Mouse (Mus musculus) lung, postnatal 36 days (tissue): ENCODE data around the gene Pacrg.

Experiments
- DNase-seq: peaks from one replicate; pipeline ENCODE4 v3.0.0; 2022; ENCODE audit warnings: mixed read lengths

Gene Pacrg

GRCm38 (mm10) chr17:10483945-10484546 is 356.1 kb downstream of the Pacrg start:
- no peak for DNase-seq

DNA sequence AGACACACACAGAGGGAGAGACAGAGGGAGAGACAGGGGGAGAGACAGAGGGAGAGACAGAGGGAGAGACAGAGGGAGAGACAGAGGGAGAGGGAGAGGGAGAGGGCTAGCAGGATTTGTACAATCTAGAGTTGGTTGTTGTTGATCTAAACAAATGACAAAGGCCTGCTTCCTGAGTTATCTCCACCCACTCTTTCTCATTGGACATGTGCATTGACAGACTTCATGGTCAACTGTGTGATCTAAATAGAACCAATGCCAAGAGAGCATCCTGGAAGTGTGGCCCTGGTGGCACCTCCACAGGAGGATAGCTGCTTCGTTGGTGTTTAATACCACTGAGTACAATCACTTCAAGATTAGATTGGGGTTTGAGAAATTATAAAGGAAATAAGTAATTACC is 359.0 kb downstream of the Pacrg start:
- DNase-seq = no peak

- peak; percentile 40 for DNase-seq
Measured at GRCm38 (mm10) chr17:10479020-10479707, 360.9 kb downstream of the Pacrg start.

DNA sequence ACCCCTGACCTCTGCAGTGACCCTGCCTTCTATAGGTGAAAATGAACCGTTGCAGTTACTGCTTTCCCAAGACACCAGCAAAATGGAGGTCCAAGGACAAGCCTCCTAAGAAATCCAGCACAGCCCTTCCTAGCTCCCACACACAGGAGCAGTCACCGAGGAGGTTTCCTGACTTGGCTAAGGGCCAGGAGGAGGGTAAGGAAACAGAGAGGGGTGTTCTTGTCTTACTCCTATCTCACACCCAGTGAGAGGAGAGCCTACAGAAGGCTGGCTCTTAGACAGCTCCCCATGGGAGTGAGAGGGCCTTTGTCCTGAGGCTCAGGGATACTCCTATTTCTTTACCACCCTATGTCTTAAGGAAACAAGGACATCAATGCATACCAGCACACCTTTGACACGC is 361.7 kb downstream of the Pacrg start:
- no peak for DNase-seq

GRCm38 (mm10) chr17:10476807-10477206 is 363.3 kb downstream of the Pacrg start:
- DNase-seq = no peak

- DNase-seq = no peak
Measured at GRCm38 (mm10) chr17:10474972-10475371, 365.1 kb downstream of the Pacrg start.

- no peak for DNase-seq
Measured at GRCm38 (mm10) chr17:10473826-10474384, 366.2 kb downstream of the Pacrg start.

- DNase-seq = no peak
Measured at GRCm38 (mm10) chr17:10473175-10473574, 366.9 kb downstream of the Pacrg start.

- DNase-seq = peak; percentile 43
Measured at GRCm38 (mm10) chr17:10469874-10470568, 370.1 kb downstream of the Pacrg start.

DNA sequence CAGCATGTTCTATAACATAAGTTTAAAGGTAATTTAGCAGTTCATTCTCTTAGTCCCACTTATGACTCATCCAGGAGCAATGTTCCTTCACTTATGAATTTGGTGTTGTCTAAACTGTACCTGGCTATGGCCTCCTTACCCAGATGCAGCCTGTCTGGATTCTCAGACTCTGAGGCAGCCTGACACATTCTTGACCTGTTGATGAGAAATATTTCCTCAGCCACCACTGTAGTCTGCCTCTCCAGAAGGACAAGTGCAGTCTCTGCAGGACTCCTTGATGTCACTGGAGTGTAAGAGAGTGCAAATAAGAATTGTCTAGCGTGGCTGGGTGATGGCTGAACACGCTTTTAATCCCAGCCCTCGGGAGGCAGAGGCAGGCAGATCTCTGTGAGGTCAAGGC is 373.0 kb downstream of the Pacrg start:
- no peak for DNase-seq

DNA sequence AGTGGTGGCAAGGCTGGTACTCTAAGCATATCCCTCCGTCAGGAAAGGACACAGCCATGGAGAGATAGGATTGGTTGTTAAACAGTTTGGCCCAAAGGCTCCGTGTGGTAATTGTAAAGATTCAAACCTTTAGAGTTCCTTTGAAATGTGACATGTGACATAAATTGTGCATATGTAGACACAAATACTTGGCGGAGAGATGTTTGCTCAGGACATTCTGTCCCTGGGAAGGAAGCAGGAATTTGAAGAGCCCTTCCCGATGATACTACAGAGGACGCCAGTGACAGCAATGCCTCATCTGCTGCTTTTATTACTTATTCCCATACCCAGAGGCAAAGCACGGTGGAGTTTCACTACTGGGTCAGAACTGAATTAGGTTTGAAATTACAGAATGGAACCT is 374.6 kb downstream of the Pacrg start:
- DNase-seq = peak; percentile 25

DNA sequence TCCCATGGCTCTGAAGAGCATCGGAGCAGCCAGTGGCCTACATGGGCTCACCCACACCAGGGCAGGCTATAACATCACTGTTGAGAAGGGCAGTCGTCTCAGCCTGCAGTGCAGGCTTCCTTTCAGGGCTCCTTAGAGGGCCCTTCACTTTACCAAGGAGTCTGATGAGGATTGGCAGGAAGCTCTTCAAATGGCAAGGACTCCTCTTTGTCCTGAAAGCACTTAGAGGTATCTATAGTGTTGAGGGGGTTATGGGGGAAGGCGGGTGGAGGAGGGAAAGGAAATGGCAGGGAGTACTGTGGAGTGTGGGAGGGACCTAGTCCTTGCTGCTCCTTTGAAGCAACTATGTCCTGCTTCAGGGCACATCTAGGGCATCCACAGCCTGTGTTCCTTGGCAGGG is 375.4 kb downstream of the Pacrg start:
- peak; percentile 44 for DNase-seq

DNA sequence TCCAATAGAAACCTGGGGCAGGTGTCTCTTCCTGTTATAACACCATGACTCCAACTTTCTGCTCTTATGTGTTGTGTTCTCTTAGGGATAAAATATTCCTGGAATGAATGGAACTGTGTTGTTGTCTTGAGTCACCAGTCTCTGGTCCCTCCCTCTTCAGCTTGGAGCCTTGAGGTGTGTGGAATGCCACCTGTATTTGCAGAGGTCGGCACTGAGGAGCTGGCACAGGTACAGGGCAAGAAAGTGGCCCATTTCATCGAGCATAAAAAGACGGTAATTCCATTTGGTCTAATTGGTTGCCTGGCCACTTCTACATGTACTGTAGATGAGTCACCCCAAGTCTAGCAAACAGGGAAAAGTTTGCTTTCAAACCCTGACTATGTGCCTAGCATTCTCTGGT is 376.5 kb downstream of the Pacrg start:
- peak; percentile 83 for DNase-seq

GRCm38 (mm10) chr17:10460916-10461315 is 379.2 kb downstream of the Pacrg start:
- DNase-seq = no peak

DNA sequence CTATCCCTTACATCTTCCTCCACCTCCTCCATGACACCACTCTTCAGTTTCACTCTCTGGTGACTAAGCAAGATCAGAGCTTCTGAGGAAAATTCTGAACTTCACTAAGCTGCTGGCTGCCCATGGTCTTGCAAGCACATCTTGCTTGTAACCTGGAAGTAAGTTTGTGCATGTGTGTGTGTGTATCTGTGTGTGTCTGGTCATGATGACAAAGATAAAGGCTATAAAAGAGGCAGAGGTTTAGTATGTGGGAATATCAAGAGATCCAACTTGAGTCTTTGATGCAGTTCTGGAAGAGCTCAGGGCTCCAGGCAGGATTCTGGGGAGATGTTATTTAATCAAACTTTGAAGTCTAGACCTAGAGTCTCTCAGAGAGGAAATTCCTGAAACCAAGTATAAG is 381.4 kb downstream of the Pacrg start:
- DNase-seq = no peak

DNA sequence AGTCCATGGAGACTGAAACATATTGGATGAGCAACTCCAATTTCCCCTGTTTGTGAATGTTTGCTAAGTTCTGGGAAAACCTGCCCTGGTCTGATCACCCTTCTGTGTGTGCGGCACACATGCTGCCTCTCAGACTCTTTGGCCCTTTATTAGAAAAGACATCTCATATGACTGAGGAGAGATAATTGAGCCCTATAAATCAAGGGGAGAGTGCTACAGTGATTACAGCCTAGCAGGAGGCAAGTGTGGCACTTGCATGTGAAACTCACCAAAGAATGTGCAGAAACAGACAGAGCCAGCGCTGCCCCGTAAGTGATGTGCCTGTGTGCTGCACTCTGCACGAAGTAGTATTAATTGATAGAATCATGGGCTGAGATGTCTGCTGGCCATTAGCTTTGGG is 383.7 kb downstream of the Pacrg start:
- DNase-seq = no peak

DNA sequence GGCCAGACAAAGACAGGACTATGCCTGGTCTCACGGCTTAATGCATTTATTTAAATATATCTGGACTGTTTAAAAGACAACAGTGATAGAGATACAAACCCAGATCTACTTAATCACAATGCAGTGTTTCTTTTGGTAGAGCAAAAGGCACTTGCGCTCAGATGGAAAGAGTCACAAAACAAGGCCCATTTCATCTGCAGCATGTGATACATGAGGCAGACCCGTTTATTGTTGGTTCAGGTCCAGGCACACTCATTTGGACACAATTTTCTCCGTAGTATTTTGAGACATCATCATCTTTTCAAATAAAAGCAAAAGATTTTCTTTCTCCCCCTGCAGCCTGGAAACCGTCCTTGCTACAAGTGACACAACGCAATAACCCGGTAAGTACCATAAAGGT is 384.1 kb downstream of the Pacrg start:
- DNase-seq = no peak

- DNase-seq = no peak
Measured at GRCm38 (mm10) chr17:10454406-10454805, 385.7 kb downstream of the Pacrg start.

- no peak for DNase-seq
Measured at GRCm38 (mm10) chr17:10452801-10453200, 387.3 kb downstream of the Pacrg start.

DNA sequence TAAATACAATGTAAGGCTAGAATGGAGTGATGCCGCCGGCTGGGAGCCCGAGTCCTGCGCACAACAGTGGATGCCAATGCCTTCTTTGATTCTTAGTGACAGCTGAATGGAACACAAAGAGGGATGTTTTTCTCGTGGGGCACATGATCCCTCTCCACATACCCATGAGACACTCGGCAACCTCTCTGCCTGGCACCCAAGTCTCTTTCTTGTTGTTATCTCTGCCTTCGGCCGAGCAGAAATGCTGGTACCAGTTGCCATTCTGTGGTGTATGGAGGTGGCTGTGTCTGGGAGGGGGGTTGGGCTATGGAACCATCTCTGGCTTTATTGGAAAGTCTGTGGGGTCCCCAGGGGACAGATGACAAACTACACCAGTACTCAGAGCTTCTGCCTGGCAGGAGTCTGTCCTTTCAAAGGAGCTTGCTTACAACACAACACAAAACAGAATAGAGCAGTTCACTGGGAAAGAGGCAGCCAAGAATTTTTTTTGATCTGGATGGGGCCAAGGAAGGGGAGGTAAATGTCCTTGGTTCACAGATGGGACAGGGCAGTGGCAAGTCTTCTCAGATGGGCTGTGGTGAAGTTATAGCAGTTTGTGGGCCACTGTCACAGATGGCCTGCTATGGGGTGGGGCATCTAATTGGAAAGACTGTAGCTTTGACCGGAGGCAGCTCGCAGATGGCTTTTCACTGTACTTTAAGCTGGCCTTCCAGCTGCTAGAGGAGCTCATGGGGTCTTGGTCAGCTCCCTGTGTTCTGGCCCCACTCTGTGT is 388.6 kb downstream of the Pacrg start:
- no peak for DNase-seq

DNA sequence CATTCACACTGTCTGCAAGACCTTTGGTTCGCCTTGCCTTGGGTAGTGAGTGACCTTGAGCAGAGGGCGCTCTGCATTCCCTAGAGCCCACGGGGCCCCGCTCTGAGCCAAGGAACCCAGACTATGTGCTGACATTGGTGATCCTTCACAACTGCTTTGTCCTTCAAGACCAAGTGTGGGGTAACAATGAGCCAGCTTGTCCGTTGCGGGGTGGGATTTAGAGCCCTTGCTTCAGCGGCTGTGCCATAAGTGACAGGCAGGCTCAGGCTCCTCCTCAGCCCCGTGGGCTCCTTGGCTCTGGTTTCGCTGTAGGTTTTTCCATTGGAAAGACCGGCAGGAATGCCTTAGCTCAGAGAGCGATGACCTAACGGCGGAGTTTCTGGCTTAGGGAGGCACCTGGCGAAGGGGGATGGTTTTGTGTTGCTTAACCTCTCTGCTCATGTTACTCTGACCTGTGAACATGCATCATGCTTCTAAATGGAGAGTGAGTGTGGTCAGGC is 390.3 kb downstream of the Pacrg start:
- no peak for DNase-seq

DNA sequence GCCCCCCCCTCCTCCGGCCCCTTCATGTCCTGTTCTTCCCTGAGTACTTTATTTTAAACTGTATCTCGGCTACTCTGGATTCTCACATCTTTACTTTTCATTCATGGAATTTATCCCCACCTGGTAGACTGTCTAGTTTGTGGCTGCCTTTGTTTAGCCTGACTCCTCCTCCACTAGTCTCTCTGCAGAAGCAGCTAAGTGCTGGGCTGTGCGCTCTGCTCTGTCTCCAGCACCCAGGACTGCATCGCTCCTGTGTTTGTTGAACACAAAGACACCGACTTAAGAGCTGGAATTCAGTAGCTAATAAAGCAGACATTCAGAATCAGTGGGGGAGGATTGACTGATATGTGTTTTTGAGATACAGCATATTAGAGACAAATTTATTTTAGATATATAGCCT is 391.7 kb downstream of the Pacrg start:
- DNase-seq = no peak
